Mouse (Mus musculus): ENCODE results near the gene Pla2g4a. TPM values are rescaled to one million over a fixed set of nuclear protein-coding genes. Genes with fewer than 3 reads are reported as not detected.

Gene Pla2g4a
- total RNA-seq, 2 experiments from 2014 or later: 1.2 to 2.0 TPM

DNA sequence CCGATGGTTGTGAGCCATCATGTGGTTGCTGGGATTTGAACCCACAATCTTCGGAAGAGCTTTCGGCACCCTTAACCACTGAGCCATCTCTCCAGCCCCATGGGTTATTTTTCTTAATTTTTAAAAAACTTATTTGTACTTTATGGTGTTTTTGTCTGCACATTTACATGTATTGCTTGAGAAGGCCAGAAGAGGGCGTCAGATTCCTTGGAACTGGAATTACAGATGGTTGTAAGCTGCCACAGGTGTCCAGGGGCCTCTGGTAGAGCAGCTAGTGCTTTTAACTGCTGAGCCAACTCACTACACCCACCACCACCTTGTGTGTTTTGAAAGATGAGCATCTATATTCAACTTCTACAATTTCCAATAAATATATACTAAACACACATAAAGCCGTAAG lies 102.4 kb downstream of the Pla2g4a start:
- no peak for DNase-seq (ENCODE audit: low spot score in 2 of 2)

DNA sequence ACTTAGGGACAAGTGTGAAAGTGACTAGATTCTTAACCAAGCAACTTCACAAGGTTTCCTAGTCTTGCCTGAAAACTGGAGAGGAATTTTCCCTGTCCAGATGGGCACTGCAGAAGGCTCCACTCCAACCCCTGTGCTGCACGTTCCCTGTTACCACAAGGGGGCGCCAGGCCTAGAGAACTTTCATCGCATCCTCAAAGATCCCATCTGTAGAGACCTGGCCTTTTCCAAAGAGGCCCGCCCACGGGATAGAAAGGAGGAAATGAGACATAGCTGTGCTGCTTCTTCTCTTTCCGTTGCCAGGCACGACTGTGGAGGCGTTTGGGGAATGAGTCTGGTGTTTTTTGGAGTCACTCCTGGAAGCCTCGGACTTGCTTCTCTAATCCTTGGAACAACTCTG lies 104.4 kb downstream of the Pla2g4a start:
- peak; percentile 56 to 67 for DNase-seq (ENCODE audit: low spot score in 2 of 2)

DNA sequence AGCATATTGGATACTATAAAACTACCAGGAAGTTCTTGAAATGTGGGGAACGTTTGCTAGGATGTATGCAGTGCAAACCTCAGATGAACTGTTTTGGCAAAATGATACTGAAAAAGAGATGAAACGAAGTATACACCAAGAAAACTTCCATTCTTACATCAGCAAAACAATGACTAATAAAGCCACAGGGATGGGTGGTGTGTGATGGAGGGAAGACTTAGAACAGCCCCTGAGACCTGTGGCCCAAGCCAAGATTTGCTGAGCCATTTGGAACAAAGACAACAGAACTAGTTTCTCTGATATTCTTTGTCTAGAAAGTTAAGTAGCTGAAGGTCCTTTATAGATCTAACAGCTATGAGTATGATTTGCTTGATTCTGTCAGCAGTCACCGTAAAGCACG lies 105.5 kb downstream of the Pla2g4a start:
- DNase-seq (ENCODE audit: low spot score in 2 of 2): no peak

DNA sequence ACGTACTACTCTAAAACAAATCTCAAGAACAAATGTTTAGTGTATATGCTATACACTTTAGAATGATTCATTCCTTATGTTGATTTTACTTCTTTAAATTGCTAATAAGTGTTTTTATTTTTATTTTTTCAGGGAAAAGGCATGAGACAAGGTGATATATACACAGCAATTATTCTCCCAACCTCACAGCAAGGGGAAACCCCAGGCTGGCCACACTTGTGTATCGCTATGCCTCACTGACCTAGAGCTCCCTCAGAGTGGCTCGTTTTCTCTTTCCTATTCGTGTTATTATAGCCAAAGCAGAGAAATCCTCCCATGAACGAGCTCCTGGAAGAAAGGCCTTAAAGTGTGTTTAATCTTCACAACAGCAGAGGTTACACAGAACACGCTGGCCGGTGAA lies 106.2 kb downstream of the Pla2g4a start:
- DNase-seq (ENCODE audit: low spot score in 2 of 2): no peak

DNA sequence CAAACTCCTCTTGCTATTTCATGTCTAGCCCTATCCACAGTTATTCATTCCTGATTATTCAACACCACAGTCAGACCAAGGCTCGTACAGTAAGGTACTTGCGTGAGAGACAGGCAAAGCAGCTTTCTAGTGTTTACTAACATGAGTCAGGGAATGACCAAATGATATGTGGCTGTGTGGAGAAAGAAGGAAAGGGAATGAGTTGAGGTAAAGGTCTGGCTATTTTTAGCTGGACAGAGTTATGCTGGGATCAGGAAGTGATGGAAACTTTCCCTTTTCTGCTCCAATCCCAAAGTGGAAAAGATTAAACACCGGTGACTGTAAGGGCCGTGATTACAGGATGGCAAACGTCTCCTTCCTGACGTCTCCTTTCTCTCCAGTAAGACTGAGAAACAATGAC lies 114.4 kb downstream of the Pla2g4a start:
- no peak for DNase-seq (ENCODE audit: low spot score in 2 of 2)

DNA sequence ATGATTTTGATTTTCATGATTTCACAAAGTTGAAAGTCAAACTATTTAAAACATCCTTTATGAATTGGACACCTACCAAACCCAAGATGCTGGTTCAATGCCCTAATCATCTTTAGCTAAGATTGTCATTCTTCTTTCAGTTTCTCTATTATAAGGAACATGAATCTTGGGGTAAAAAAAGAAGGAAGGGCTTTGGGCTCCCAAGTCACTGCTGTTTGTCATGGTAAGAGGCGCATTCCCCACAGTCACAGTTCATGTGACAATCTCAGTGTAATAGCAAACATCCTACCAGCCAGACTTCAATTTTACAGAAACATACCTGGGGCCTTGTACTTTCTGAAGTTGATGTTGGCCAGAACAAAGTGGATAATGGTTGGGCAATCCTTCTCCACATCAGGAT lies 119.2 kb downstream of the Pla2g4a start:
- no peak for DNase-seq (ENCODE audit: low spot score in 2 of 2)

DNA sequence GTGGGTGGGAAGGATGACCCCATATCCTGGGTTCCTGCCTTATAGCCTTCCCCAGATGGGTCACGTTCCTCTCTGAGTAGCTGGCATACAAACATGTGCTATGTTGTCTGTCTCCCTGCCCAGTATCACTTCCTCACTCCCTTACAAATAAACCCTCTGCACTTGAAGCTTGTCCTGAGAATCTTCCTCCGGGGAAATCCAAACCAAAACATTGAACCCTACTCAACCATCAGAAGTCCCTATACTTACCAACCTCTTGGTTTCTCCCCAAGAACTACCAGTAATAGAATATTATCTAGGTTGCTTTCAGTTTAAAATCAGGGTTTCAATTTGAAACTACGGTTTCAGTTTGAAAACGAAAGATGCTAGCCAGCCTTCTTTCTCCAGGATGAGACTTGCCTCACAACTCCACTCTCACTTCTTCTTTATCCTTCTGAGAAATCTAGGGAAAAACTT lies 120.1 kb downstream of the Pla2g4a start:
- DNase-seq (ENCODE audit: low spot score in 2 of 2): no peak

DNA sequence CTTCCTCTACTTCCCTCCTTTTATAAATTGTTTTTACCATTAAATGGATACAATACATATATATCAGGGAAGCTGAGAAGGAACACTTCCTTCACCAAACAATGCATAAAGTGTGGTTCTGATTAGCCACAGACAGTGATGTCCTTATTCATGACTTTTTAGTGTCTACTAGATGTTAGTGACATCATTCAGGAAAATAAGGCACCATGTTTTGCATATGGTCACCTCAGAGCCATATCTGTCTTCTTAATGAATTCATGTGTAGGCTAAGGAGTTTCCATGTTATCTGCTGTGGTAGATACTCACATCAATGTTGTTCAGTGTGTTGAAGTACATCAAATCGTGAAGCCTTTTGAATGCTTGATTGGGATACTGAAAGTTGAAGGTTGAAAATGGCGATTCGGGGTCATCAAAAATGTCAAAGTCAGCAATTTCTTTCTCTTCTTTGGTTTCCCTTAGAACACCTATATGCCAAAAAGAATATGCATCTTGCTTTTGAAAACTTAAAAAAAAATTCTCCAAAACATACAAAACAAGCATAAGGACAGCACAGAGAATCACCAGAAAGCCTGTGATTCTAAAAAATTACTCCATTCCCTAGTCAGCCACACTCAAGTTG lies 120.7 kb downstream of the Pla2g4a start:
- no peak for DNase-seq (ENCODE audit: low spot score in 2 of 2)

DNA sequence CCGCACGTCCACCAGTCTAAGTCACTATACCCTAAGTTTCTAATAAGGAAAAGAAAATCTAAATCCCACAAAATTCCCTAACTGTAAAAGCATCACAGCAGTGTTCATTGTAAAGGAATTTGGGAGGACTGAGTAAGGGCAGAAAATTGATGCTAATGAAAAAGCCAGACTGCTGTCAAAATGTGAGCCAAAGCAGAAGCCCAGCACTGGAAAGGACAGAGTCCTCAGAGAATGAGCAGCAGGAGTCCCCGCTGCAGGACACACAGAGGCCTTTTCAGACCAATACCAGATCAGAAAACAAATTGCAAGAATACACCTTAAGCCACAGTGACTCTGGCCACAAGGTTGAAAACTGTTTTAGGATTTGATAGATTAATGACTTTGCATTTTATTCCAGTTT lies 124.6 kb downstream of the Pla2g4a start:
- no peak for DNase-seq (ENCODE audit: low spot score in 2 of 2)

DNA sequence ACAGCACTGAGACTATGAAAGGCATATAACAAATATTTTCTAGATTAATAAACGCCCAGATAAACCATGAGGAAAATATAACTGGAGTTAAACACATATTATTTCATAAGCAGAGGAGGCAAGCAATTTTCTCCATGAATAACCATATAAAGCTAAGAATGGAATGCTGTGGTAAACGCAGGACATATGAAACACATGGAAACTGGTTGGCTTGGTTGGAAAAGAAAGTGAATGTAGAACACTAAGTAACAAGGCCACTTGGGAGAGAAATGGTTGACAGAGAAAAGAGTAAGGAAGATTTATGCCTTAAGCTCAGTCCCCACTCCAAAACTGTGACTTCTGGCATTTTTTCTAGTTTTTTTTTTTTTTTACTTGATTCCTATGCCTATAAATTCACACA lies 127.2 kb downstream of the Pla2g4a start:
- DNase-seq (ENCODE audit: low spot score in 2 of 2): no peak

DNA sequence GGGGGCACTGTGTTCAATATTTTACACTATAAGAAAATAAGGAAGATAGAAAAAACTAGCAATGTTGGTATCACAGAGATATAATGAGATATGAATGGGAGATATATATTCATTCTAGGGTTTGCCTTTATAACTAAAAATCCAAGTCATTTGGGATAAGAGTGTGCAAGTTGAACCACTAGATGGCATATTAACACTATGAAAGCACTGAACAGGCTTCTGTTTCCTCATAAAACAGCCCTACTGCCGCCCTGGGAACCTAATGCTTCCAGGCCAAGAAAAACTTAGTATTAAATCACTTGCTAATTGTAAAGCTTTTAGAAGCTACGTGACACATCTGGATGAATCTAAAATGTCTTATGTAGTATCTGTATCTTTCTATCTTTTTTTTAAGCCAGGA lies 128.1 kb downstream of the Pla2g4a start:
- DNase-seq (ENCODE audit: low spot score in 2 of 2): no peak

DNA sequence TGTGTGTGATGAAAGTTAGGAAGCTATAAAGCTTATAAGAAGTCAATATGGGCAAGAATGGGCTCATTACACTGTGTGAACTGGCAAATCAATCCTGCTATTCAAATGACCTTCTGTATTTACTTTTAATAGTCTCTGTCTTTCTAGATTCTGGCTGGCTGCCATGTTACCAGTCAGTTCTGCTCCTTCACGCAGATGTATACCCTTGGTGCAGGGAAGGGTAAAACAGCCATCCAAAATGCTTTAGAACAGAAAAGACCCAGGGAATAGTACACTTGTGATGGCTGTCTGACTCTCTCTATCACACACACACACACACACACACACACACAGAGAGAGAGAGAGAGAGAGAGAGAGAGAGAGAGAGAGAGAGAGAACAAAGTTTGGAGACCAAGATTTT lies 128.6 kb downstream of the Pla2g4a start:
- DNase-seq (ENCODE audit: low spot score in 2 of 2): no peak

DNA sequence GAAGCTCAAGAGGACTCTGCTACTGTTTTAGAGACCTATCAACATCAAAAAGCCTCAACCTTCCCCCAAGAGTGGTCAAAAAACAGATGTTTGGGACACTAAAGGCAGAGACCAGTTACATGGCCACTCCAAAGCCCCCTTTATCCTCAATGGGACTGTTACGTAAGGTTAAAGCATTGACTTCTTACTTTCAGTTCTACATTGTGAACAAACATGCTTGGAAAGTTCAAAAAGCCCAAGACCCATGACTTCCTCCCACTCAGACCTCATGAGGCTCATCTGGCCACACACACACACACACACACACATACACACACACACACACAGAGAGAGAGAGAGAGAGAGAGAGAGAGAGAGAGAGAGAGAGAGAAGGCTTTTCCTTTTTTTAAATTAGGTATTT lies 130.0 kb downstream of the Pla2g4a start:
- no peak for DNase-seq (ENCODE audit: low spot score in 2 of 2)

DNA sequence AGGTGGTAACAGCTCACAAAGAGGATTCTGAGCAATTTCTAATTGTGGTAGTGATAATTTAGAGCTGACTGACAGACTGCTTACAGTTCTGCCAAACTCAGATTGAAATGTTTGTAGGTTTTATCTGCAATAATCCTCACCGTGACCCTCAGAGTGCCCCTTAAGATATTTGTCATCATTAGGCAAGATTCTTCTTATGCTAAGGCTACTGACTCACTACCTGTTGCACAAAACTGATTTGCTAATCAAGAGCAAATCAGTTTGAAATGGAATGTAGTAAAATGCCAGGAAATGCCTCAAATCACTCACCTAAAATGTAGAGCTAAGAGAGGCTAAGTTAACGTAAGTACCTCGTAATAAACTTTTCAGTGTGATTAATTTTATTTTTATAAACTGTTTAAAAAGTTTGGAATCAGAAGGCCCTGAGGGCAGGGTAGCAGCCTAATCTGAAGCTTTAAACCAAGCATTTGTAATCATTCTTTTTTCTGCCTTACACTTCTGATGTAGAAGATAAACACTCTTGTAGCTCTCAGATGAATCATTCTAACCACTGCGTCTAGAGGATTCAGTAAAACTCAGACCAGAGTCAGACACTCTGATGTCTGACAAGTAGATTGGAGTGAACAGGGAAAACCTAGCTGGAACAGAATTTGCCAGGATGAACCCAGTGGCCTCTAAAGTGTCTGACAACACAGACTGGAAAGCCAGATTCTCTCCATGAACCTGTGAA lies 147.3 kb downstream of the Pla2g4a start:
- no peak for DNase-seq (ENCODE audit: low spot score in 2 of 2)

DNA sequence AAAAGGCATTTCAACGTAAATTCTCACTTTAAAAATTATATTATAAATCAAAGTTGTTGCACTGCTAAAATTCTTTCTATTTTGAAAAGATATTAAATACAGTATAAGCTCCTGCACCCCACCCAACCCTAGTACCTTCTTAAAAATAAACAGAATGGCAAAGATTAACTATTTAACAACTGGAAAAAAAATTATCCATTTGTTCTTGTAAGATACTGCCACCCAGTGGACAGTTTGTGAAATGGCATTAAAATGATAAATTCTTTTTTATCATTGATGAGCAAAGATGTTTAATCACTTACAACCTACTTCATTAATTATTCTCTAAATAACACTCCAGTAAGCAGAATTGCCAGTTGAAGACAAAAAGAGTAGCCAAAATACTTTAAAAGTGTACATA lies 151.6 kb downstream of the Pla2g4a start:
- DNase-seq (ENCODE audit: low spot score in 2 of 2): no peak

Other genes starting within 250 kb of the Pla2g4a start
- gene Ptgs2, start 138.7 kb upstream of the Pla2g4a start, total RNA-seq (2021): 1 to 10 TPM; 3.5 to 5.1 TPM